Mouse (Mus musculus) cortical plate, adult 2 months (tissue): ENCODE measurements around the gene Pde10a. TPM values are rescaled to one million over a fixed set of nuclear protein-coding genes. Genes with fewer than 3 reads are reported as not detected.

Source experiments
- H3K27ac ChIP-seq: fragments of 200-500 bp; 2 replicates; pipeline ENCODE4 v1.5.1; 2012; ENCODE audit warnings: low read length, control low read depth, inconsistent platforms; ENCODE audit not compliant: insufficient read depth
- H3K4me1 ChIP-seq: fragments of 200-500 bp; 2 replicates; pipeline ENCODE4 v1.6.1; 2011; ENCODE audit warnings: low read length; ENCODE audit not compliant: control insufficient read depth, insufficient read depth
- H3K4me3 ChIP-seq: fragments of 200-500 bp; 2 replicates; pipeline ENCODE4 v1.5.1; 2011; ENCODE audit warnings: mild to moderate bottlenecking, low read length, control low read depth; ENCODE audit not compliant: insufficient read depth
- CTCF ChIP-seq: fragments of 200-500 bp; IDR thresholded peaks from 2 replicates; pipeline ENCODE4 v1.5.1; 2011; ENCODE audit warnings: mild to moderate bottlenecking, control low read depth, low read length; ENCODE audit not compliant: insufficient read depth; ENCODE audit errors: extremely low read depth
- POLR2A ChIP-seq: fragments of 200-500 bp; IDR thresholded peaks from 2 replicates; pipeline ENCODE4 v1.6.1; 2011; ENCODE audit warnings: mild to moderate bottlenecking, low read length, control low read depth; ENCODE audit not compliant: insufficient read depth; ENCODE audit errors: extremely low read depth
- polyA plus RNA-seq: library from polyadenylated mRNA; depleted of rRNA; stranded (reverse); fragments of >200 nt; gene quantifications from 2 replicates; pipeline ENCODE4 v1.2.3, GENCODE M21; 2012

The Pde10a gene
- polyA plus RNA-seq, 1 experiment, result 71.9 TPM

GRCm38 (mm10) chr17:8605921-8606320 lies 80.7 kb downstream of the Pde10a start:
- Histone ChIP-seq H3K4me3 (no peak overlapping the region), H3K4me1 (no peaks in the 10 kb centered on the region), H3K27ac (no peak overlapping the region)
- TF ChIP-seq POLR2A, result no peak
- TF ChIP-seq CTCF, result no peak

- Histone ChIP-seq H3K4me1 (no peaks in the 10 kb centered on the region), H3K27ac (no peak overlapping the region), H3K4me3 (no peak overlapping the region)
- no peak for TF ChIP-seq CTCF
- TF ChIP-seq POLR2A, result no peak
Measured at GRCm38 (mm10) chr17:8606695-8607094, 81.5 kb downstream of the Pde10a start.

- Histone ChIP-seq H3K4me3 (no peak overlapping the region), H3K27ac (no peak overlapping the region), H3K4me1 (no peaks in the 10 kb centered on the region)
- TF ChIP-seq CTCF (no peak), POLR2A (no peak)
Measured at GRCm38 (mm10) chr17:8611916-8612315, 86.7 kb downstream of the Pde10a start.

GRCm38 (mm10) chr17:8613882-8614551 lies 88.8 kb downstream of the Pde10a start:
- TF ChIP-seq CTCF (peak; percentile 73), POLR2A (no peak)
- H3K4me3 ChIP-seq, result no peak overlapping the region
- no peak overlapping the region for H3K27ac ChIP-seq
- no peaks in the 10 kb centered on the region for H3K4me1 ChIP-seq

- Histone ChIP-seq H3K4me3 (no peak overlapping the region), H3K4me1 (peaks cover 4% of the 10 kb centered on the region; the same call in 1 of the 2 replicates), H3K27ac (no peak overlapping the region)
- TF ChIP-seq CTCF (no peak), POLR2A (no peak)
Measured at GRCm38 (mm10) chr17:8620346-8620745, 95.2 kb downstream of the Pde10a start.

- peaks cover 4% of the 10 kb centered on the region; the same call in 1 of the 2 replicates for H3K4me1 ChIP-seq
- H3K27ac ChIP-seq, result no peak overlapping the region
- TF ChIP-seq POLR2A (no peak), CTCF (no peak)
- H3K4me3 ChIP-seq, result no peak overlapping the region
Measured at GRCm38 (mm10) chr17:8621105-8621504, 95.9 kb downstream of the Pde10a start.

GRCm38 (mm10) chr17:8621906-8622305 lies 96.7 kb downstream of the Pde10a start:
- TF ChIP-seq CTCF, result no peak
- no peak for TF ChIP-seq POLR2A
- Histone ChIP-seq H3K4me1 (peaks cover 4% of the 10 kb centered on the region; the same call in 1 of the 2 replicates), H3K27ac (no peak overlapping the region), H3K4me3 (no peak overlapping the region)

- Histone ChIP-seq H3K27ac (no peak overlapping the region), H3K4me3 (no peak overlapping the region), H3K4me1 (no peaks in the 10 kb centered on the region)
- no peak for TF ChIP-seq CTCF
- no peak for TF ChIP-seq POLR2A
Measured at GRCm38 (mm10) chr17:8626421-8626820, 101.2 kb downstream of the Pde10a start.

GRCm38 (mm10) chr17:8631701-8632100 lies 106.5 kb downstream of the Pde10a start:
- TF ChIP-seq CTCF (no peak), POLR2A (no peak)
- H3K4me3 ChIP-seq, result no peak overlapping the region
- no peak overlapping the region for H3K27ac ChIP-seq
- H3K4me1 ChIP-seq, result no peaks in the 10 kb centered on the region; the same call in 1 of the 2 replicates

GRCm38 (mm10) chr17:8633596-8633995 lies 108.4 kb downstream of the Pde10a start:
- H3K27ac ChIP-seq, result no peak overlapping the region

GRCm38 (mm10) chr17:8634476-8634875 lies 109.3 kb downstream of the Pde10a start:
- H3K4me3 ChIP-seq, result no peak overlapping the region
- no peaks in the 10 kb centered on the region; the same call in 1 of the 2 replicates for H3K4me1 ChIP-seq
- no peak overlapping the region for H3K27ac ChIP-seq
- TF ChIP-seq POLR2A, result no peak
- no peak for TF ChIP-seq CTCF

More at GRCm38 (mm10) chr17:8633596-8633995, 108.4 kb downstream of the Pde10a start:
- Histone ChIP-seq H3K4me1 (no peaks in the 10 kb centered on the region; the same call in 1 of the 2 replicates), H3K4me3 (no peak overlapping the region)
- no peak for TF ChIP-seq POLR2A
- no peak for TF ChIP-seq CTCF
